Mouse (Mus musculus): ENCODE data around the gene Sf1.

DNA sequence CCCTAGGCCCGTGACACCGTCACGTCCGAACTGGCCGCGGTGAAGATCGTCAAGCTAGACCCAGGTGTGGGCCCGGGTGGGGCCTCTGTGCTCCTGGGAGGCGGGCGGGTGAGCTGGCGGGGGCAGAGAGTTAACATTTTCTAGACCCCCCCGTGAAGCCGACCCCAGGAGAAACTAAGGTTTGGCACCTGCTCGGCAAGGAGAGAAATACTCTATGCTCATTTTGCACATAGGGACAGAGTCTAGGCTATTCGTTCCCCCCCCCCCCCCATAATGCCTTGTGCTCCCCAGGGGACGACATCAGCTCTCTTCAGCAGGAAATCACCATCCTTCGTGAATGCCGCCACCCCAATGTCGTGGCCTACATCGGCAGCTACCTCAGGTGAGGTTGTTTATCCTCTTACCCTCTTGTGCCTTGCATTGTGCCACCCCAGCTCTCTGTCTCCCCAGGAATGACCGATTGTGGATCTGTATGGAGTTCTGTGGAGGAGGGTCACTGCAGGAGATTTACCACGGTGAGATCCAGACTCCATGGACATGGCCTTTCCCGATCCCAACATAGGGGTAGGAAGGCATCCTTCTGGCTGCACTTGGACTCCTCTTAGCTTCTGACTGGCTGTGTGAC, 21.9 kb upstream of the Sf1 start:
- TF ChIP-seq POLR2A (IDR thresholded peaks at IDR 0.05; ENCODE audit: low read depth, low read length) (no peak), CTCF (IDR thresholded peaks at IDR 0.05; ENCODE audit: borderline replicate concordance, insufficient read depth, low read length) (no peak)
